Mouse (Mus musculus) frontal cortex, postnatal 36 days (tissue): ENCODE data around the gene Cotl1.

Source experiments
- DNase-seq, 2 experiments: peaks; one replicate each; pipeline ENCODE4 v3.0.0; 2022; ENCODE audit warnings: low spot score in 2 of 2

The Cotl1 gene

GRCm38 (mm10) chr8:119838100-119838982 lies 2.0 kb downstream of the Cotl1 start:
- no peak for DNase-seq

GRCm38 (mm10) chr8:119837553-119838071 lies 2.7 kb downstream of the Cotl1 start:
- peak in 1 of 2 experiments; percentile 55 for DNase-seq

- no peak for DNase-seq
Observed at GRCm38 (mm10) chr8:119836831-119837230, 3.5 kb downstream of the Cotl1 start.

GRCm38 (mm10) chr8:119835270-119835669 lies 5.1 kb downstream of the Cotl1 start:
- no peak for DNase-seq

GRCm38 (mm10) chr8:119834676-119835075 lies 5.7 kb downstream of the Cotl1 start:
- no peak for DNase-seq

GRCm38 (mm10) chr8:119832931-119833330 lies 7.4 kb downstream of the Cotl1 start:
- DNase-seq: no peak

- no peak for DNase-seq
Observed at GRCm38 (mm10) chr8:119832101-119832617, 8.2 kb downstream of the Cotl1 start.

- no peak for DNase-seq
Observed at GRCm38 (mm10) chr8:119831336-119831995, 8.9 kb downstream of the Cotl1 start.

- DNase-seq: no peak
Observed at GRCm38 (mm10) chr8:119830589-119830988, 9.8 kb downstream of the Cotl1 start.

GRCm38 (mm10) chr8:119829870-119830580 lies 10.3 kb downstream of the Cotl1 start:
- no peak for DNase-seq

- DNase-seq: no peak
Observed at GRCm38 (mm10) chr8:119829420-119829819, 10.9 kb downstream of the Cotl1 start.

- no peak for DNase-seq
Observed at GRCm38 (mm10) chr8:119829015-119829414, 11.3 kb downstream of the Cotl1 start.

- no peak for DNase-seq
Observed at GRCm38 (mm10) chr8:119827721-119828153, 12.6 kb downstream of the Cotl1 start.

GRCm38 (mm10) chr8:119826982-119827381 lies 13.4 kb downstream of the Cotl1 start:
- no peak for DNase-seq

GRCm38 (mm10) chr8:119825950-119826730 lies 14.2 kb downstream of the Cotl1 start:
- no peak for DNase-seq

- DNase-seq: peak in 1 of 2 experiments; percentile 62
Observed at GRCm38 (mm10) chr8:119824809-119825273, 15.5 kb downstream of the Cotl1 start.

- no peak for DNase-seq
Observed at GRCm38 (mm10) chr8:119824100-119824499, 16.2 kb downstream of the Cotl1 start.

- DNase-seq: no peak
Observed at GRCm38 (mm10) chr8:119823278-119823677, 17.1 kb downstream of the Cotl1 start.

- no peak for DNase-seq
Observed at GRCm38 (mm10) chr8:119821691-119822090, 18.7 kb downstream of the Cotl1 start.

- no peak for DNase-seq
Observed at GRCm38 (mm10) chr8:119819976-119820375, 20.4 kb downstream of the Cotl1 start.

- DNase-seq: no peak
Observed at GRCm38 (mm10) chr8:119819316-119819715, 21.0 kb downstream of the Cotl1 start.
